Mouse (Mus musculus) limb, embryonic 10.5 days (tissue): ENCODE results near the gene Cnot10. TPM values are rescaled to one million over a fixed set of nuclear protein-coding genes. Genes with fewer than 3 reads are reported as not detected.

Experiments used
- DNase-seq: peaks from one replicate; pipeline ENCODE4 v3.0.0-alpha.2; 2017; ENCODE audit warnings: low spot score
- H3K27ac ChIP-seq: fragments of 300-500 bp; sonication (generic); 2 replicates; pipeline ENCODE4 v1.5.1; 2016; ENCODE audit warnings: mild to moderate bottlenecking
- H3K27me3 ChIP-seq: fragments of 300-500 bp; sonication (generic); 2 replicates; pipeline ENCODE4 v1.6.1; 2016; ENCODE audit warnings: low read depth, mild to moderate bottlenecking; ENCODE audit not compliant: poor library complexity, severe bottlenecking
- H3K36me3 ChIP-seq: fragments of 300-500 bp; sonication (generic); 2 replicates; pipeline ENCODE4 v1.6.1; 2016; ENCODE audit warnings: mild to moderate bottlenecking, moderate library complexity
- H3K4me1 ChIP-seq: fragments of 300-500 bp; sonication (generic); 2 replicates; pipeline ENCODE4 v1.6.1; 2016
- H3K4me3 ChIP-seq: fragments of 300-500 bp; sonication (generic); 2 replicates; pipeline ENCODE4 v1.5.1; 2016; ENCODE audit warnings: mild to moderate bottlenecking, moderate library complexity
- H3K9me3 ChIP-seq: fragments of 300-500 bp; sonication (generic); replicated peaks from 2 replicates; pipeline ENCODE4 v1.6.1; 2016; ENCODE audit warnings: mild to moderate bottlenecking
- WGBS: fragments of 180-500 bp; shearing (Covaris S2); methylation state at CpG from one replicate; pipeline ENCODE4 v1.1.7; 2016; 5-methylcytosine and 5-hydroxymethylcytosine counted together
- polyA plus RNA-seq: library from polyadenylated mRNA; unstranded; fragments of >200 nt; fragmentation: Nextera tagmentation; extraction: Ambion mirVana; gene quantifications from 2 replicates; pipeline ENCODE4 v1.2.1, GENCODE M21; 2016

The Cnot10 gene
- polyA plus RNA-seq, 1 experiment from 2014 or later: 82.1 TPM

- H3K4me3 ChIP-seq: no peak overlapping the region
- no peaks in the 10 kb centered on the region for H3K27me3 ChIP-seq
- DNase-seq: no peak
- WGBS: 74% methylated on average over 12 of the region's 12 CpGs
- H3K9me3 ChIP-seq: no peaks in the 10 kb centered on the region
- no peaks in the 10 kb centered on the region for H3K4me1 ChIP-seq
- peaks cover 86% of the 10 kb centered on the region for H3K36me3 ChIP-seq
- H3K27ac ChIP-seq: no peak overlapping the region
Measured at GRCm38 (mm10) chr9:114603876-114604540, 36.0 kb downstream of the Cnot10 start.

- Histone ChIP-seq H3K27ac (no peak overlapping the region), H3K9me3 (no peaks in the 10 kb centered on the region), H3K27me3 (no peaks in the 10 kb centered on the region), H3K36me3 (peaks cover 88% of the 10 kb centered on the region), H3K4me1 (no peaks in the 10 kb centered on the region), H3K4me3 (no peak overlapping the region)
- DNase-seq: no peak
- WGBS: 85% methylated on average over 1 of the region's 1 CpGs
Measured at GRCm38 (mm10) chr9:114601096-114601495, 38.9 kb downstream of the Cnot10 start.

DNA sequence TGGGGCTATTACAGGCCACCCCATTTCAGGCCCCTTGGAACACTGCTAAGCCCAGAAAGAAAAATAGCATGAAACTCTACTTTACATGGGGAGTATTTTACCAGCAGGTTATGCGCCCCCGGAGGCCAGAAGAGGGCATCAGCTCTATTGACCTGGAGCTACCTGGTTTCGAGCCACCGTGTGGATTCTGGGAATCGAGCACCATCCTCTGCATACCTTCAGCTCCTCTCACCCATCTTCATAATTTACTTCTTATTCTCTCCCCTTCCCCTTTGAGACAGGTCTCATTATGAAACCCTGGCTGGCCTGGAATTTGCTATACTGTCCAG, 55.0 kb downstream of the Cnot10 start:
- H3K27me3 ChIP-seq: no peaks in the 10 kb centered on the region
- DNase-seq: peak; percentile 49
- 0 out of 2 replicates have a peak overlapping the region, but pooled peaks have one; percentile 77 for H3K27ac ChIP-seq
- H3K9me3 ChIP-seq: no peaks in the 10 kb centered on the region
- H3K4me3 ChIP-seq: peak overlapping the region; percentile 53; the same call in 1 of the 2 replicates
- H3K36me3 ChIP-seq: peaks cover 44% of the 10 kb centered on the region
- H3K4me1 ChIP-seq: peaks cover 13% of the 10 kb centered on the region
- WGBS: 36% methylated on average over 5 of the region's 5 CpGs

GRCm38 (mm10) chr9:114584183-114585016, 55.6 kb downstream of the Cnot10 start:
- Histone ChIP-seq H3K4me3 (peak overlapping the region; percentile 53), H3K4me1 (peaks cover 13% of the 10 kb centered on the region), H3K27ac (peak overlapping the region; percentile 77), H3K9me3 (no peaks in the 10 kb centered on the region), H3K36me3 (peaks cover 38% of the 10 kb centered on the region), H3K27me3 (no peaks in the 10 kb centered on the region)
- WGBS: 3% methylated on average over 31 of the region's 31 CpGs
- peak; percentile 63 for DNase-seq

GRCm38 (mm10) chr9:114583812-114584182, 56.2 kb downstream of the Cnot10 start:
- 2% methylated on average over 23 of the region's 23 CpGs for WGBS

GRCm38 (mm10) chr9:114578646-114579045, 61.3 kb downstream of the Cnot10 start:
- WGBS: 76% methylated on average over 11 of the region's 11 CpGs
- 0 out of 2 replicates have a peak, but pooled peaks cover 5% of the 10 kb centered on the region for H3K4me1 ChIP-seq
- no peak overlapping the region; the same call in 1 of the 2 replicates for H3K27ac ChIP-seq
- no peaks in the 10 kb centered on the region for H3K36me3 ChIP-seq
- H3K9me3 ChIP-seq: no peaks in the 10 kb centered on the region
- peak; percentile 30 for DNase-seq
- no peaks in the 10 kb centered on the region for H3K27me3 ChIP-seq
- no peak overlapping the region for H3K4me3 ChIP-seq

More at GRCm38 (mm10) chr9:114583812-114584182, 56.2 kb downstream of the Cnot10 start:
- peak overlapping the region; percentile 77 for H3K27ac ChIP-seq
- no peaks in the 10 kb centered on the region for H3K27me3 ChIP-seq
- H3K4me3 ChIP-seq: peak overlapping the region; percentile 53
- H3K36me3 ChIP-seq: peaks cover 32% of the 10 kb centered on the region
- DNase-seq: peak; percentile 90
- H3K9me3 ChIP-seq: no peaks in the 10 kb centered on the region
- H3K4me1 ChIP-seq: peaks cover 14% of the 10 kb centered on the region

DNA sequence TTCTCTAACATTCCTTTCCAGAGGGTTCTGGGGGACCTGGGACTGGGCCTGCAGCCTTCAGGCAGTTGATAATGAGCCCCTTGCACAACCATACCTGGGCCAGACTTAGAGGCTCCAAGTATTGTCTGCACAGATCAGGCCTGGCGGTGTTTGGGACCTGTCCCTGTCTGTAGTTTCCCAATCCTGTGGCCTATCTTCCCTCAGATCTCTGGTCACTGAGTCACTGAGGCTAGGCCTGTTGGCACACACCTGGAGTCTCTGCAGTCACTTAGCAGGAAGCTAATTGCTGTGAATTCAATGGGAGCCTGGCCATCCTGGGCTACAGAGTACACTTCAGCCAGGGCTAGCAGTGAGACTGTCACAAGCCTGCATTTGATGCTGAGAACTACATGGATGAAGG, 64.0 kb downstream of the Cnot10 start:
- DNase-seq: no peak
- Histone ChIP-seq H3K4me1 (0 out of 2 replicates have a peak, but pooled peaks cover 5% of the 10 kb centered on the region), H3K4me3 (no peak overlapping the region), H3K27me3 (no peaks in the 10 kb centered on the region), H3K9me3 (no peaks in the 10 kb centered on the region), H3K36me3 (no peaks in the 10 kb centered on the region), H3K27ac (no peak overlapping the region)
- 88% methylated on average over 1 of the region's 1 CpGs for WGBS

- no peak for DNase-seq
- 0 out of 2 replicates have a peak, but pooled peaks cover 2% of the 10 kb centered on the region for H3K4me1 ChIP-seq
- H3K4me3 ChIP-seq: no peak overlapping the region
- no peak overlapping the region for H3K27ac ChIP-seq
- 74% methylated on average over 5 of the region's 5 CpGs for WGBS
- no peaks in the 10 kb centered on the region for H3K27me3 ChIP-seq
- H3K9me3 ChIP-seq: no peaks in the 10 kb centered on the region
- no peaks in the 10 kb centered on the region for H3K36me3 ChIP-seq
Measured at GRCm38 (mm10) chr9:114573528-114573927, 66.5 kb downstream of the Cnot10 start.

DNA sequence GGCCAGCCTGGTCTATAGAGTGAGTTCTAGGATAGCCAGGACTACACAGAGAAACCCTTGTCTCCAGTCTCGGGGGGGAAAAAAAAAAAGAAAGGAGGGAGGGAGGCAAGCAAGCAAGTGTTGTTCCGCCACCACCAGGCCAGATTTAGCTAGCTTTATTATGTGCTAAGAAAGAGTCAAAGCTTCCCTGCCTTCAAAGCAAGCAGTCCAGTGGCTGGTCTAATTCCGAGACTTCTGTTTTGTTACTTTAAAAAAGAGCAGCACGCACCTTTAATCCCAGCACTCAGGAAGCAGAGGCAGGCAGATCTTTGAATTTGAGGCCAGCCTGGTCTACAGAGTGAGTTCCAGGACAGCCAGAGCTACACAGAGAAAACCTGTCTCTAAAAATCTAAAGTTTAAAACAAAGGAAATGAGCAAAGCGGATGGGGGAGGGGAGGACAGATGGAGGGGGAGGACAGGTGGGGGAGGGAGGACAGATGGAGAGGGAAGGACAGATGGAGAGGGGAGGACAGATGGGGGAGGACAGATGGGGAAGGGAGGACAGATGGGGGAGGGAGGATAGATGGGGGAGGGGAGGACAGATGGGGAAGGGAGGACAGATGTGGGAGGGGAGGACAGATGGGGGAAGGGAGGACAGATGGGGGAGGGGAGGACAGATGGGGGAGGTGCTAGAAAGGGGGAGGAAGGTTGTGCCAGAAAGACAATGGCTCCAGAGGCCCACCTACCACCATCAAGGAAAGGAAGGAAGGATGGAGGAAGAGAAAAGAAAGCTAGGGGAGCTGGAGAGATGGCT, 71.1 kb downstream of the Cnot10 start:
- Histone ChIP-seq H3K27me3 (no peaks in the 10 kb centered on the region), H3K36me3 (no peaks in the 10 kb centered on the region), H3K27ac (no peak overlapping the region), H3K9me3 (no peaks in the 10 kb centered on the region), H3K4me3 (no peak overlapping the region), H3K4me1 (peaks cover 13% of the 10 kb centered on the region)
- no peak for DNase-seq
- WGBS: 90% methylated on average over 5 of the region's 5 CpGs

DNA sequence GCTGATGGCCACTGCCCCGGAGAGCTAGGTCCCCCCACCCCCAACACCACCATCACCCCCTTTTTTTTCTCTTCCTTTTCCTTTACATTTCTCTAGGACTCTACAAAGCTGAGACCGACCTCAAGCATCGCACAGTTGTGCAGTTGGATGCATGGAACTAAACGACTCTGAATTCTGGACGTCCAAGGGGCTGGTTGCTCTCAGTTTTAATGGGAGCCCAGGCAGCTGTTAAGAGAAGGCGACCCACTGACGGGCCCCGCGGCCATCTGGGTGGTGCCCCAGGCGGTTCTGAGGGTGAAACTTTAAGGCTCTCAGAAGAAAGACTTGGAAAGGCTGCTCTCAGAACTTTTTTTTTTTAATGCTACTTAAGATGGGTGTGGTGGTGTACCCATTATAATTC, 75.3 kb downstream of the Cnot10 start:
- peak; percentile 70 for DNase-seq
- WGBS: under 1% methylated on average over 10 of the region's 10 CpGs

GRCm38 (mm10) chr9:114563761-114564606, 76.0 kb downstream of the Cnot10 start, which contains the start of gene Trim71:
Trim71 (minus strand) TSS chr9:114564369.
- Histone ChIP-seq H3K4me1 (peaks cover 38% of the 10 kb centered on the region), H3K4me3 (peak within 1 kb of the TSS; percentile 96), H3K36me3 (no peaks in the 10 kb centered on the region; the same call in 1 of the 2 replicates), H3K27ac (peak within 1 kb of the TSS; percentile 100), H3K27me3 (no peaks in the 10 kb centered on the region), H3K9me3 (no peaks in the 10 kb centered on the region)
- under 1% methylated on average over 91 of the region's 91 CpGs for whole genome bisulfite sequencing
- peak; percentile 92 for DNase-seq

More for the DNA sequence above, 75.3 kb downstream of the Cnot10 start:
- peak overlapping the region; percentile 96 for H3K4me3 ChIP-seq
- H3K9me3 ChIP-seq: no peaks in the 10 kb centered on the region
- peak overlapping the region; percentile 100 for H3K27ac ChIP-seq
- H3K36me3 ChIP-seq: no peaks in the 10 kb centered on the region; the same call in 1 of the 2 replicates
- H3K4me1 ChIP-seq: peaks cover 31% of the 10 kb centered on the region
- no peaks in the 10 kb centered on the region for H3K27me3 ChIP-seq
